Mouse (Mus musculus): ENCODE results near the gene Rims3.

The Rims3 gene

DNA sequence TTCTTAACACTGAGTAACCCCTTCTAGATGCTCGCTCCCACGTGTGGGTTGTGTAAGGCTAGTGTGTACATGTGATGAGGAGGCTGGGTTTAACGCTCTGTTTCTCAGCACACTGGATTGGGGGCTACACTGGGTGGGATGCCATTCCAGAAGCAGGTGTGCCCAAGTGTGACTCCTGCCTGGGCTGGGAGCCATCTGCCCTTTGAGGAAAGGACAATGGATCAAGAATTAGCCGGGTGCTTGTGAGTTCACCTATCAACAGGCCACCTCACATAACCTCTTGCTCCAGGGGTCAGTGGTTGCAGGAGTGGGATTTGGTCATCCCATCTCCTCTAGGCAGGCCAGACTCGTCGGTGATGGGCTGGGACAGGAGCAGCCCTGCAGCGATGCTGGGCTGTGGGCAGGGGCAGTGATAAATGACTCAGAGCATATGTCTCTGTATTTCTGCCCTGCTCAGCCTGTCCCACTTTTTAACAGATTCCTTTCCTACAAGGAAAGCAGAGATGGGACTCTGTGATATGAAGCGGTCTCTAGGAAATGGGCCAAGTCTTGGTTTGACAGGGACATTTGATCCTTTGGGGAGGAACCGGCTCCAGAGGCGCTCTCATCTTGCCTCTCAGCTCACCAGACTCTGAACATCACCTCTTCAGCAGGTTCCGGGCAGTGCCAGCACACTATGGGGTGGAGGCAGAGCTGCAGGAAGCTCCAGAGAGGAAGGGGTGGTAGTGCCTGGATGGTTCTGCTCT is 39.2 kb downstream of the Rims3 start:
- DNase-seq (ENCODE audit: low spot score) = no peak

- no peak for DNase-seq (ENCODE audit: low spot score)
Observed at GRCm38 (mm10) chr4:120894584-120894983, 40.0 kb downstream of the Rims3 start.

- no peak for DNase-seq (ENCODE audit: low spot score)
Observed at GRCm38 (mm10) chr4:120895226-120895625, 40.6 kb downstream of the Rims3 start.

GRCm38 (mm10) chr4:120895810-120896584 is 41.4 kb downstream of the Rims3 start:
- DNase-seq (ENCODE audit: low spot score) = no peak

DNA sequence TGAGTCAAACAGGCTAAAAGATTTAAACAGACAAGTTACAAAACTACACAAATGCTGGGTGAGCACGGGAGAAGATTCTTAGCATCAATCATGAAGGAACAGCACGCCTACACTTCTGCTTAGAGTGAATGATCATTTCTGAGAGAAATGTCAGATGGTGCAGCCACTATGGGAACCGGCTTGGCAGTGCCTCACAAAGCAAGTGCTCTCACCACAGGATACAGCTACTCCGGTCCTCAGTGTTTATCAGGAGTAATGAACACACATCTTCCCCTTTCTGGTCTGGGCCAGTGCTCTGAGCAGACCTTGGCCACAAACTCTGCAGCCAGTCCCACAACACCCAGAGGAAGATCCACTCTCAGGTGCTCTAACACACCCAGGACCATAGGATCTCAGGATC is 49.9 kb downstream of the Rims3 start:
- DNase-seq (ENCODE audit: low spot score) = no peak

DNA sequence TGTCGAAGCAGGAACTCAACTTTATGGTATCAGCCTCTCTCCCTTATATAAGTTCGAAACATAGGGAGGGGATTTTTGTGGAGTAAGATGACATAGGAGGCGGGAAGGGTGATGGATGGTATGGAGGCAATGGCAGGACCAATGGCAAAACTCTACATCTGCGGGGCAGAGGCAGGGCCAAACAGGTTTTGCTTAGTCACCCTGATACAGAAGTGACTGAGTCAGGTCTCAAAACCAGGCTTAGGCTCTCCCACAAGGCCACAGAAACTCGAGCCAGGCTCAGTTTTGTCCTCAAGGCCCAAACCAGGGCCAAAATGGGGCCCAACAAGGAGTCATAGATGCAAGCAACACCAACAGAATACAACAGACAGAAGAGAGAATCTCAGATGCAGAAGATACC is 51.0 kb downstream of the Rims3 start:
- no peak for DNase-seq (ENCODE audit: low spot score)

- peak; percentile 81 for DNase-seq (ENCODE audit: low spot score)
Observed at GRCm38 (mm10) chr4:120909558-120910150, 55.0 kb downstream of the Rims3 start.

DNA sequence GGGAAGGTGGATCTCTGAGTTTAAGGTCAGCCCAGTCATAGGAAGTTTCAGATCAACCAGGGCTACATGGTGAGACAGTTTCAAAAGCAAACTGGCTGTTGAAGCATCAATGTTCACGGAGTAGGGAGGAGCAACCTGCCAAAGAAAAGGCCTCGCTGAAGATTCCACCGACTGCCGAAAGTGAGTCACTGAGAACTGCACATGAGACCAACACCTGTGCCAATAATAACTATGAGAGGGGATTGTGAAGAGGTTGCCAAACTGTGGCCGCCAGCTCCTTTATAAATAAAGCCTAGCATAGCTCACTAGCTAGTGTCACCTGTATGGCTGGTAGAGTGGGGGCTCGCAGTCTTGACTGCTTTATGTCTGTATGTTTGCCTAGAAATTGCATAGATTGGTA is 56.5 kb downstream of the Rims3 start:
- DNase-seq (ENCODE audit: low spot score) = no peak

GRCm38 (mm10) chr4:120912866-120913265 is 58.2 kb downstream of the Rims3 start:
- DNase-seq (ENCODE audit: low spot score) = no peak

DNA sequence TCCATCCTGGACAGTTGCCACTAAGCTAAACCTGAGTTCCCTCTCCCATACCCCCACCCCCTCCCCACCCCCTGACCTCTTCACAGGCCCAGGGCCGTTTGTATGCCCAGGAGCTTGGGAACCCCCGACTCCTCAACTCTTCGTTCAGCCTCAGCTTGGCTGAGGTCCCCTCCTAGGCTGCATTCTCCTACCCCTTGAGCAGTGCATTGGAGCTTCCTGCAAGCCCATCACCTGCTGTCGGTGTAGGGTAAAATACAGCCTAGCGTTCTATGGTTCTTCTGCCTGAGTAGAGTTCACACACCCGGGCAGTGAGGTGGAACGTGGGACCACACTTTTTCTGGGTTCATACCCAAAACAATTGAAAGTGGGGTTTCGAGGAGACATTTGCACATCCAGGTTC is 58.8 kb downstream of the Rims3 start:
- DNase-seq (ENCODE audit: low spot score) = no peak

DNA sequence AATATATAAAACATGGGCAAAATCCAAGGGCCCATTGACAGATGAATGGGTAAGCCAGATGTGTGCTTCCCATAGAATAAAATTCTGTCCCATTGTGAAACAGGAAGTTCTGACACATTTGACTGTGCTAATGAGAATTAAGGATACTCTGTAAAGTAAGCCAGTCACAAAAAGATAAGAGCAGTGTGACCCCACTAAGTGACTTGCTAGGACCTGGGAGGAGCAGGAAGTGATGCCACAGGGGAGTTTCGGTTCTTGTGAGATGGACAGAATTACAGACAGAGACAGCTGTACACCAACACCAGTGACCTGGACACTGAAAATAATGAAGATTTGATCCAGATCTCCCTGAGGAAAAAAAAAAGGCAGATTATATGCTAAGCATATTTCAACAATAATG is 59.2 kb downstream of the Rims3 start:
- DNase-seq (ENCODE audit: low spot score) = no peak

DNA sequence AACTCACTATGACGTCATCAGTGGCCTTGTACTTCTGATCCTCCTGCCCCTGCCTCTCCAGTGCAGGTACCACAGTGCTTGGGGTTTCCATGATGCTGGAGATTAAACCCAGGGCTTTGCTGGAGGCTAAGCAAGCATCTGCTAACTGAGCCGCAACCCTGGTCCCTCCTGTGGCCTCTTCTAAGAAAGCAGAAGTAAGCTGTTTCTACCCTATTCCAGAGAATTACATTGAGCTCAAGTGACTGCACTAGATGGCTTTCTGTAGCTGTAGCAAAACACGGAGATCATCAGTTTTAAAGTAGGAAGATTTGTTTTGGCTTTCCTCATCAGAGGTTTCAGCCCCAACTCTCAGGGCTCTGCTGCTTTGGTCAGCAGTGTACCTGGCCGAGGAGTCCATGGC is 59.9 kb downstream of the Rims3 start:
- no peak for DNase-seq (ENCODE audit: low spot score)

- no peak for DNase-seq (ENCODE audit: low spot score)
Observed at GRCm38 (mm10) chr4:120921461-120921860, 66.8 kb downstream of the Rims3 start.

GRCm38 (mm10) chr4:120924554-120925299 is 70.1 kb downstream of the Rims3 start, which contains the start of gene Exo5:
Gene Exo5 (minus strand): TSS chr4:120925017.
- peak; percentile 93 for DNase-seq (ENCODE audit: low spot score)

- DNase-seq (ENCODE audit: low spot score) = peak; percentile 79
Observed at GRCm38 (mm10) chr4:120925386-120925785, 70.8 kb downstream of the Rims3 start.

DNA sequence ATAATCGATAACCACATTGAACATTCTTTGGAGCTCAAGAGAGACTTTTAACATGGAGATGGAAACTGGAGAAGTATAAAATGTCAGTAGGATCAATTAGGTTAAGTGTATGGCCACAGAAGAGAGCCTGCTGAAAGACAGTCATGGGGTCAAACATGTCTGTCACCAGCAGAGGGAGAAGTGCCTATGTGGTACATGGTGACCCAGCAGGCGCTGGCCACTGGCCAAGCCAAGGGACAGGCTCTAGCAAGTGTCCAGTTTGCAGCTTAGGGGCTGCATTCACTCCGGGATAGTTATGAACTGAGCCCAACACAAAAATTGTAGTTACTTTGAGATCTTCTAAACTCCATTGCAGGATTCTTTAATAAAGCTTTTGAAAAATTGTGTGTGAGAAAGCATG is 74.1 kb downstream of the Rims3 start:
- DNase-seq (ENCODE audit: low spot score) = peak; percentile 24

DNA sequence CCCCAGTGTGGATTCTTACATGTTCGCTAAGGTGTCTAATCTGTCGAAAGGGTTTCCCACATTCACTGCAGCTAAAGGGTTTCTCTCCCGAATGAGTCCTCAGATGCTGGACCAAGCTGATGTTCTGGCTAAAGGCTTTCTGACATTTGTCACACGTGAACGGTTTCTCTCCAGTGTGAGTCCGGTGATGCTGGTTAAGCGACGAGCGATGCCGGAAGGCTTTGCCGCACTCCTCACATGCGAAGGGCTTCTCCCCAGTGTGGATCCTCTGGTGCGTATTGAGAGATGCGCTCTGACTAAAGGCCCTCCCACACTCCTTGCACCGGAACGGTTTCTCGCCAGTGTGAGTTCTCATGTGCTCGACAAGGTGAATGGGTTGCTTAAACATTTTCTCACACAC is 76.1 kb downstream of the Rims3 start:
- no peak for DNase-seq (ENCODE audit: low spot score)

- DNase-seq (ENCODE audit: low spot score) = no peak
Observed at GRCm38 (mm10) chr4:120935006-120935405, 80.4 kb downstream of the Rims3 start.
